10 mouse cellular contexts compared by ENCODE assay signal in the genomic region with DNA sequence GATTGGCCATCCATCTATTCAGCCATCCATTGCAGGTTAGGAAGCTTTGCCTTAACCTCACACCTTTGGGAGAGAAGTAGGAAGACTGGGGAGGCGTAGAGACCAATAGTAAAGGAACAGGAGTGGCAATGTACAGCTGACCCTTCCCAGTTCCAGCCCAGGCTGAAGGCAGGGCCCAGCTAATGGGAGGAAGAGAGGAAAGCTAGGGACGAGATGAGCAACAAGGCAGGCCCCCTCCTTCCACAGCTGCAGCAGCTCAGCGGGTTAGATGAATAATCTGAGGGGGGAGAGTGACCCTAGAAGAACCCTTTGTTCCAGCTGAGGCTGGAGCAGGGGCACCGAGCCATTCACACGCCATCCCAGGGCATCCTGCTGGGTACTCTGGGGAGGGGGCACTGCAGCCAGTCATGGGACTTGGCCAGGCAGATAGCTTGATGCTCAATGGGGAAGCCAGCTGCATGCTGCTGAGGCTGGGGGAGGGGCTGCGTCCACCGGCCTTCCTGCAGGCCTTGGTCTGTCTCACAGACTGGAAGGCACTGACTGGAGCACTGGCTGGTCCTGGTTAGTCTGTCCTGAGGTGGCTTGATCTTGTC. TPM values are rescaled to one million over a fixed set of nuclear protein-coding genes. Genes with fewer than 3 reads are reported as not detected.
DNase-seq lines count a peak whose midpoint lies in the region; ATAC-seq and TF ChIP-seq lines count a peak whose summit lies in the region.
"Had no signal": no experiment of that assay in that cellular context is flagged by ENCODE, and none has a peak within 500 bp of the region (broad histone marks: within the 10 kb centered on the region; RNA-seq: fewer than 3 reads in every experiment).

No protein-coding gene starts in this region.

- ATAC-seq in forebrain, embryonic 15.5 days (replicated peaks): peak; percentile 43; the same call in 1 of the 2 replicates

- H3K9ac ChIP-seq in forebrain, embryonic 15.5 days (replicated peaks): no peak overlapping the region

- intact Hi-C loops in left cerebral cortex, adult 2 months (cut with DNase I): no loop called here

- TF ChIP-seq CTCF in left cerebral cortex, adult 2 months (IDR thresholded peaks at IDR 0.05): no peak
- TF ChIP-seq CTCF in olfactory bulb, adult 2 months (IDR thresholded peaks at IDR 0.05; ENCODE audit: insufficient read depth, low read depth, low read length): no peak

- no peak overlapping the region for H3K27ac ChIP-seq in forebrain, embryonic 15.5 days (replicated peaks)
- peak overlapping the region; percentile 66 for H3K27ac ChIP-seq in left cerebral cortex, adult 2 months
- H3K27ac ChIP-seq in olfactory bulb, adult 2 months (ENCODE audit: insufficient read depth, low read depth, low read length): peak overlapping the region; percentile 55; the same call in 1 of the 2 replicates
- H3K27ac ChIP-seq: kidney, postnatal 0 days had no signal

- no peak overlapping the region for H3K4me2 ChIP-seq in forebrain, embryonic 15.5 days (replicated peaks)

- H3K4me1 ChIP-seq in forebrain, embryonic 15.5 days: peaks cover 8% of the 10 kb centered on the region
- H3K4me1 ChIP-seq in olfactory bulb, adult 2 months (ENCODE audit: control insufficient read depth, insufficient read depth, low read length): peaks cover 11% of the 10 kb centered on the region

- H3K9me3 ChIP-seq in forebrain, embryonic 15.5 days: no peaks in the 10 kb centered on the region

- no peak overlapping the region for H3K4me3 ChIP-seq in forebrain, embryonic 15.5 days
- no peak overlapping the region for H3K4me3 ChIP-seq in left cerebral cortex, adult 2 months
- H3K4me3 ChIP-seq in olfactory bulb, adult 2 months (ENCODE audit: insufficient read depth, low read depth, low read length): no peak overlapping the region
- H3K4me3 ChIP-seq: erythroblast, embryonic 14.5 days had no signal

- no peaks in the 10 kb centered on the region for H3K36me3 ChIP-seq in forebrain, embryonic 15.5 days

- no peak for TF ChIP-seq POLR2A in olfactory bulb, adult 2 months (IDR thresholded peaks at IDR 0.05; ENCODE audit: insufficient read depth, low read depth, low read length)

- H3K27me3 ChIP-seq in forebrain, embryonic 15.5 days: no peaks in the 10 kb centered on the region

- peak; percentile 17 for DNase-seq in embryo, embryonic 10 days (ENCODE audit: low spot score)
- no peak for DNase-seq in embryo, embryonic 10.5 days (ENCODE audit: low spot score)
- DNase-seq in left cerebral cortex, adult 2 months (ENCODE audit: extremely low spot score in 1 of 2, low spot score in 2 of 2): peak; percentile 30 to 57
- DNase-seq in MN1 (ENCODE audit: low spot score): no peak
- DNase-seq in spleen, adult 12 weeks (ENCODE audit: low spot score): no peak
- no peak for DNase-seq in urinary bladder, postnatal 10 days (ENCODE audit: low spot score)

- WGBS in forebrain, embryonic 15.5 days: 15% methylated on average over 7 of the region's 7 CpGs
- 36% methylated on average over 7 of the region's 7 CpGs for WGBS in olfactory bulb, adult 2 months

RNA-seq across cellular contexts. Expression of a gene that starts 12.8 kb away (rescaled TPM):
- 6.0 and 6.8 TPM in 2 replicates for polyA plus RNA-seq in forebrain, embryonic 15.5 days (2015; fragmentation: Nextera tagmentation; extraction: Ambion mirVana)
- 10 to 100 TPM; 25.3 to 27.3 TPM for total RNA-seq in left cerebral cortex, adult 2 months (2021)
- not detected in 2 replicates for polyA plus RNA-seq in olfactory bulb, adult 2 months (2012; ENCODE audit: insufficient read depth, insufficient read length, low replicate concordance, missing spikeins)
- polyA plus RNA-seq: erythroblast, embryonic 14.5 days had no signal

RNA-seq across cellular contexts. Expression of a gene that starts 25.6 kb away (rescaled TPM):
- polyA plus RNA-seq in forebrain, embryonic 15.5 days (2015; fragmentation: Nextera tagmentation; extraction: Ambion mirVana): 159 and 168 TPM in 2 replicates
- total RNA-seq in left cerebral cortex, adult 2 months (2021): 100 to 1,000 TPM in 1 of 2 experiments, 10 to 100 TPM in 1; 90.6 to 107 TPM
- polyA plus RNA-seq in olfactory bulb, adult 2 months (2012; ENCODE audit: insufficient read depth, insufficient read length, low replicate concordance, missing spikeins): not detected in 2 replicates

RNA-seq across cellular contexts. Expression of a gene that starts 56.4 kb away (rescaled TPM):
- 132 and 139 TPM in 2 replicates for polyA plus RNA-seq in forebrain, embryonic 15.5 days (2015; fragmentation: Nextera tagmentation; extraction: Ambion mirVana)
- total RNA-seq in left cerebral cortex, adult 2 months (2021): 100 to 1,000 TPM; 120 to 134 TPM
- polyA plus RNA-seq in olfactory bulb, adult 2 months (2012; ENCODE audit: insufficient read depth, insufficient read length, low replicate concordance, missing spikeins): 291 and 393 TPM in 2 replicates

Comparison
In these comparisons a context has a peak if more than half of its experiments do, and no peak if none do; other contexts are left out.
1. DNase-seq: peak in embryo, embryonic 10 days (single experiment) and left cerebral cortex, adult 2 months (2 of 2); none in embryo, embryonic 10.5 days (single experiment), MN1 (single experiment), spleen, adult 12 weeks (single experiment) and urinary bladder, postnatal 10 days (single experiment).